Mouse (Mus musculus) E14TG2a.4 (cell line): Measurements from ENCODE around the gene Cd63.

Source experiments
- H3K27me3 ChIP-seq: 2 replicates; pipeline ENCODE4 v1.6.1; 2014; ENCODE audit warnings: low read length, control low read depth; ENCODE audit not compliant: insufficient read depth
- H3K36me3 ChIP-seq: 2 replicates; pipeline ENCODE4 v1.6.1; 2014; ENCODE audit warnings: low read length, control low read depth; ENCODE audit not compliant: insufficient read depth
- H3K4me1 ChIP-seq: replicated peaks from 2 replicates; pipeline ENCODE4 v1.6.1; 2014; ENCODE audit warnings: low read depth, low read length, control low read depth
- H3K4me3 ChIP-seq: replicated peaks from 2 replicates; pipeline ENCODE4 v1.5.1; 2014; ENCODE audit warnings: mild to moderate bottlenecking, low read length
- H3K9me3 ChIP-seq: 2 replicates; pipeline ENCODE4 v1.6.1; 2014; ENCODE audit warnings: low read length, control low read depth
- CTCF ChIP-seq: conservative IDR thresholded peaks from 2 replicates; pipeline ENCODE4 v1.5.1; 2014; ENCODE audit warnings: low read length
- NANOG ChIP-seq: IDR thresholded peaks from 2 replicates; pipeline ENCODE4 v1.6.1; 2014; ENCODE audit warnings: borderline replicate concordance, low read length, mixed read lengths
- POU5F1 ChIP-seq: IDR thresholded peaks from 2 replicates; pipeline ENCODE4 v1.6.1; 2014; ENCODE audit warnings: low read length, borderline replicate concordance

Cd63 gene

DNA sequence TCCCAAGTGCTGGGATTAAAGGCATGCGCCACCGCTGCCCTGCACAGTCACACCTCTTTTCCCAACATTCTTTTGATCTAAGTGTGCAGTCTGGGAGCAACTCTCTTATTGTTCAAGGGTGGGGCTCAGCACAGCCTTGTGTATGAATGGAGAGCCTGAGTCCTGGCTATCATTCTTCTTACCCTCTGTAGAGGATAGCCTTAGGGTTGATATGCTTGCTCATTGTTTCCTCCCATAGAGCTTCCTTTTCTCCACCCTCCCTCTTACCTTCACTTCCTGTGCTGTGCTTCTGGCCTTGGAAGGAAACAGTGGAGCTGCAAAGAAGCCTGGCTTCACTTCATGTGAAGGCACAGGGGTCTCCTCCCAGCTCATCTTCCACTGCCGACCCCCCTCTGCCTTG lies at the start of gene Cd63:
Gene Cd63 (plus strand): TSS at position 292 of the 400 bp plus-strand sequence.
- peak; percentile 52; the same call in 1 of the 2 replicates for TF ChIP-seq NANOG
- TF ChIP-seq POU5F1: no peak
- no peak for TF ChIP-seq CTCF
- Histone ChIP-seq H3K27me3 (peaks cover 20% of the 10 kb centered on the region), H3K9me3 (no peaks in the 10 kb centered on the region), H3K4me1 (peaks cover 70% of the 10 kb centered on the region), H3K36me3 (no peaks in the 10 kb centered on the region), H3K4me3 (peak within 1 kb of the TSS; percentile 57)

DNA sequence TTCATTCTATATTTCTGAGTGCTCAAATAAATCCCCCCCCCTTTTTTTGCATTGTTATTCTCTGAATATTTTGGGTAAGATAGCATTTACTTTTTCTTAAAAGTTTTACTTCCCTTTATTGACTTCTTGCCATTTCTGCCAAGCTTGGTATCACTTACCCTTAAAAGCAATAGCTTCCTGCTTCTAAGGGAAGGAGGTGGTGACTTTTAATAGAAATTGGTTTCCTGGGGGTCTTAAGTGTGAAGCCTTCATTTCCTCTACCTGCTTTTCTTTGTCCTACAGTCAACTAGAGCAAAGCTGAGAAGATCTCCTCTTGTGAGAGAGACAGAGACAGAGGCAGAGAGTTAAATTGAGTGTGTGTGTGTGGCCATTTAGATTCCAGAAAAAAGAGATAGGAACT lies 39.6 kb upstream of the Cd63 start:
- H3K4me1 ChIP-seq: no peaks in the 10 kb centered on the region
- H3K9me3 ChIP-seq: no peaks in the 10 kb centered on the region
- TF ChIP-seq POU5F1 (no peak), CTCF (no peak), NANOG (no peak)

GRCm38 (mm10) chr10:128866042-128866441 lies 34.7 kb upstream of the Cd63 start:
- no peaks in the 10 kb centered on the region for H3K4me1 ChIP-seq
- TF ChIP-seq CTCF: peak; percentile 22; the same call in 1 of the 2 replicates
- TF ChIP-seq NANOG: no peak
- H3K4me3 ChIP-seq: no peak overlapping the region
- H3K27me3 ChIP-seq: no peaks in the 10 kb centered on the region
- peaks cover 93% of the 10 kb centered on the region for H3K36me3 ChIP-seq
- no peaks in the 10 kb centered on the region for H3K9me3 ChIP-seq

More for the DNA sequence above, 39.6 kb upstream of the Cd63 start:
- H3K36me3 ChIP-seq: peaks cover 93% of the 10 kb centered on the region
- no peaks in the 10 kb centered on the region for H3K27me3 ChIP-seq
- no peak overlapping the region for H3K4me3 ChIP-seq

DNA sequence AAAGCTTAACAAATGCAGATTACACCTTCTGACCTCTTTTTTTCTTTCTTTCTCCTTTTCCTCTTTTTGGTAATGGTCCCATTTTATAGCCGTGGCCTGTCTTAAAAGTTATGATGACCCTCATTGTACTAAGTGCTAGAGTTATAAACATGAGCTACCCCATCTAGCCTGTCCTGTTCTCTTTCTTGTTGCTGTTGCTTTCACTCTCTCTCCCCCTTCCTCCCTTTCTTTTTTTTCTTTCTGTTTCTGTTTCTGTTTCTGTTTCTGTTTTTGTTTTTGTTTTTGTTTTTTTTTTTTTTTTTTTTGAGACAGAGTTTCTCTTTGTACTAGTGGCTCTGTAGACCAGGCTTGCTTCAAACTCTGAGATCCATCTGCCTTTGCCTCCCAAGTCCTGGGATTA lies 34.3 kb upstream of the Cd63 start:
- Histone ChIP-seq H3K9me3 (no peaks in the 10 kb centered on the region), H3K36me3 (peaks cover 93% of the 10 kb centered on the region), H3K4me1 (no peaks in the 10 kb centered on the region), H3K4me3 (no peak overlapping the region), H3K27me3 (no peaks in the 10 kb centered on the region)
- TF ChIP-seq POU5F1 (no peak), CTCF (no peak), NANOG (no peak)

GRCm38 (mm10) chr10:128870341-128870740 lies 30.4 kb upstream of the Cd63 start:
- Histone ChIP-seq H3K36me3 (peaks cover 95% of the 10 kb centered on the region), H3K4me1 (no peaks in the 10 kb centered on the region), H3K4me3 (no peak overlapping the region), H3K9me3 (no peaks in the 10 kb centered on the region), H3K27me3 (no peaks in the 10 kb centered on the region)
- TF ChIP-seq NANOG: no peak
- TF ChIP-seq CTCF: no peak
- no peak for TF ChIP-seq POU5F1

DNA sequence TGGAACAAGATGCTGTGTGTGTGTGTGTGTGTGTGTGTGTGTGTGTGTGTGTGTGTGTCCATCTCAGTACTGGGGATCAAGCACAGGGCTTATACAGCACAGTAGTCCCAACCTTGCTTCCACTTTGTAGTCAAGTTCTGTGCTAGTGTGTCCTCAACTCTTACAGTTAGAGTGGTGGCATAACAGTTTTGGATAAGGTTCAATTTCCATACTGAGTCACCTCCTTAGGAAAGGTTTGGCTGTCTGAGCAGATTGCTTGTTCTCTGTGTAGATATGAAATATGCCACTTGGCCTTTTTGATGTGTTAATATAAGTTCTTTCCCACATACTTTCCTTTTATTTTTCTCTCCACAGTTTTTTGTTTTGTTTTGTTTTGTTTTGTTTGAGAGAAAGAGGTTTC lies 22.5 kb upstream of the Cd63 start:
- no peaks in the 10 kb centered on the region for H3K27me3 ChIP-seq
- no peak for TF ChIP-seq CTCF
- H3K9me3 ChIP-seq: no peaks in the 10 kb centered on the region
- H3K4me1 ChIP-seq: no peaks in the 10 kb centered on the region
- H3K36me3 ChIP-seq: peaks cover 87% of the 10 kb centered on the region
- H3K4me3 ChIP-seq: no peak overlapping the region

DNA sequence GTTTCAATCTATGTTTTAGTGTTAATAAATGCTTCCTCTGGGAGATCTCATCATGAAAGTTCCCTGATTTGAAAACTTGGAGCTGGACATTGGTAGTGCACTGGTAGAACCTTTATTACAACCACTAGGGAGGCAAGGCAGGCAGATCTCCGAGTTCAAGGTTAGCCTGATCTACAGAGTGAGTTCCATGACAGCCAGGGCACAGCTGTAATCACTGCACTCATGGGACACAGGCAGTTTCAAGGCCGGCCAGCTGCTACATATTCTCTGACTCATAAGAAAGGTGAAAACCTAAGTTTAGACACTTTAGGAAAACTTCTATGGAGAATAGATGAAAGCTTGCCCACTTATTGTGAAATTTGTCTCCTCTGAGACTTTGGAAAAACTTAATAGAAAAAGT lies 22.0 kb upstream of the Cd63 start:
- Histone ChIP-seq H3K27me3 (no peaks in the 10 kb centered on the region), H3K9me3 (no peaks in the 10 kb centered on the region), H3K36me3 (peaks cover 82% of the 10 kb centered on the region), H3K4me1 (no peaks in the 10 kb centered on the region), H3K4me3 (no peak overlapping the region)
- TF ChIP-seq NANOG (no peak), CTCF (no peak), POU5F1 (no peak)

DNA sequence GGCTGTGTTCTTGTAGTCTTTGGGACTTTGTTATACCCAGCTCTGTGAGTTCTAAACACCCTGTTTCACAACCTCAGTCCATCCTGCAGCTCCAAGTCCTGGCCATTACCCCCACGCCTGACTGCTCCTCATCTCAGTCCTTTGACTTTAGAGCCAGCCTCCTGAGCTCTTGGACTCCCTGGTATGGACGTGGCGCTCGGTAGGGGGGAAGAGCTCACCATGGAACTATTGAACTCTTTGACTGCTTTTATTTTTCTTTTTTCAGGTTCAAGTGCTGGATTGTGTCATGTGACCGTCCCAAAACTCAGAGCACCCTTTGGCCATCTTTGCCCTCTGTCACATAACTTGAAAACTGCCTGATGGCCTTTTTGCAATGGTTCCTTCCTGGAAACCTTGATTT lies 18.7 kb upstream of the Cd63 start:
- no peaks in the 10 kb centered on the region for H3K27me3 ChIP-seq
- H3K4me1 ChIP-seq: peaks cover 21% of the 10 kb centered on the region
- no peak for TF ChIP-seq POU5F1
- no peak for TF ChIP-seq CTCF
- TF ChIP-seq NANOG: no peak
- H3K9me3 ChIP-seq: no peaks in the 10 kb centered on the region
- H3K36me3 ChIP-seq: peaks cover 62% of the 10 kb centered on the region
- no peak overlapping the region for H3K4me3 ChIP-seq

DNA sequence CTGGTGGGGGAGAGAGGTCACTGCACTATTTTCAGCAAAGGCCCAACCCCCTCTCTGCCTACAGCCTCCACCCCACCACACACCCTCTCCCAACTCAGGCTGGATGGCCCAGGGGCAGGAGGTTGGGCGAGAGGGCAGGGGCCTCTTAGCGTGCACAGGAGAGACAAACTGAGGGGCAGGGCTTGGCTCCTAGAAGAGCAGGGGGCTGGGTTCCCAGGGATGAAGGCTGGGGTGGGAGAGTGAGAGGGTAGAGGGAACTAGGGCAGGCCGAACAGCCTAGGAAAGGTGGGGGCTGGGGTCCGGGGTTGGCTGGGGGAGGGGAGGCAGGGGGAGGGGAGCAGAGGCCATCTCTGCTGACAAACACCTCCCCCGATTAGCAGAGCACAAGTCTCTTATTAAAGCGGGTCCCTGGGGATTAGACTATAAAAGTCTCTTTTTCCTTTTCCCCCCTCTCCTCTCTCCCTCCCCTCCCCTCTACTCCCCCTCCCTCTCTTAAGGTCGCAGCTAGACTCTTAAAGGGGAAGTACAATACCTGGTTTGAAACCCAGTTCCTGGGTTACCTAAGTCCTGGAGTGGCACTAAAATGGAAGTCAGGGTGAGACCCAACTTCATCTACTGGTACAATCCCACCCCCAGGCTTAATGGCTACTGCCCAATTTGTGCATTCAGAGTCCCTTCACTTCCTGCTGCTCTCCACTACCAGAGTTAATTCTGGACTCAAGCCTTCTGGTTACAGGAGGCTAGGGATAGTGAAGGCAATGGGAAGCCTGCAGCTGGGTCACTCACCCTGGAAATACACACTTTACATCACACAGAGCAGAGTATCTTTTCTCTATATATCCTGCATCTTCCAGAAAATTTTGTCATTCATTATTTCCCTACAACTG lies 11.6 kb upstream of the Cd63 start:
- Histone ChIP-seq H3K4me1 (peaks cover 67% of the 10 kb centered on the region), H3K27me3 (peaks cover 40% of the 10 kb centered on the region), H3K36me3 (peaks cover 19% of the 10 kb centered on the region)

More for the DNA sequence above, 11.6 kb upstream of the Cd63 start:
- H3K4me3 ChIP-seq: peak overlapping the region; percentile 66
- no peaks in the 10 kb centered on the region for H3K9me3 ChIP-seq
- TF ChIP-seq POU5F1 (no peak), NANOG (no peak), CTCF (no peak)
